Mouse (Mus musculus) neural tube, embryonic 10.5 days (tissue): ENCODE results near the gene Swi5.
"Not testable (repeated sequence)": the region's sequence is repeated elsewhere in the genome, so short reads cannot be mapped to it uniquely, and the experiment has no call there.

Experiments
- DNase-seq: peaks from one replicate; pipeline ENCODE4 v3.0.0-alpha.2; 2017; ENCODE audit warnings: low spot score; ENCODE audit errors: extremely low spot score

The Swi5 gene

GRCm38 (mm10) chr2:32311443-32312317 lies 23.8 kb upstream of the Swi5 start:
- DNase-seq = peak; percentile 26

GRCm38 (mm10) chr2:32310096-32310845 lies 22.4 kb upstream of the Swi5 start:
- no peak for DNase-seq

- DNase-seq = no peak
Measured at GRCm38 (mm10) chr2:32308870-32309568, 21.1 kb upstream of the Swi5 start.

GRCm38 (mm10) chr2:32307941-32308760 lies 20.3 kb upstream of the Swi5 start:
- peak; percentile 69 for DNase-seq

GRCm38 (mm10) chr2:32307247-32307798 lies 19.4 kb upstream of the Swi5 start:
- no peak for DNase-seq

- no peak for DNase-seq
Measured at GRCm38 (mm10) chr2:32306176-32306575, 18.3 kb upstream of the Swi5 start.

GRCm38 (mm10) chr2:32305668-32306067 lies 17.8 kb upstream of the Swi5 start:
- no peak for DNase-seq

GRCm38 (mm10) chr2:32304145-32304832 lies 16.4 kb upstream of the Swi5 start:
- peak; percentile 72 for DNase-seq

GRCm38 (mm10) chr2:32302952-32303351 lies 15.1 kb upstream of the Swi5 start:
- DNase-seq = no peak

GRCm38 (mm10) chr2:32299469-32299868 lies 11.6 kb upstream of the Swi5 start:
- DNase-seq = no peak

- not testable (repeated sequence) for DNase-seq
Measured at GRCm38 (mm10) chr2:32295842-32296241, 8.0 kb upstream of the Swi5 start.

- DNase-seq = no peak
Measured at GRCm38 (mm10) chr2:32295285-32295684, 7.4 kb upstream of the Swi5 start.

GRCm38 (mm10) chr2:32294348-32294747 lies 6.5 kb upstream of the Swi5 start:
- DNase-seq = no peak

- no peak for DNase-seq
Measured at GRCm38 (mm10) chr2:32289578-32289977, 1.7 kb upstream of the Swi5 start.

- no peak for DNase-seq
Measured at GRCm38 (mm10) chr2:32288371-32288931, 576 bp upstream of the Swi5 start.

GRCm38 (mm10) chr2:32287334-32287840 lies 488 bp downstream of the Swi5 start, which contains the start of gene Golga2:
Gene Golga2 (plus strand): TSS chr2:32287384.
- no peak for DNase-seq

- DNase-seq = no peak
Measured at GRCm38 (mm10) chr2:32283986-32284385, 3.9 kb downstream of the Swi5 start.

- DNase-seq = no peak
Measured at GRCm38 (mm10) chr2:32282727-32283126, 5.1 kb downstream of the Swi5 start.

GRCm38 (mm10) chr2:32282289-32282688 lies 5.6 kb downstream of the Swi5 start:
- DNase-seq = no peak
